Mouse (Mus musculus) heart, postnatal 0 days (tissue): Measurements from ENCODE around the gene Pik3c2b. TPM values are rescaled to one million over a fixed set of nuclear protein-coding genes. Genes with fewer than 3 reads are reported as not detected.
A peak's percentile ranks its signal among the peaks of the same experiment; 100 is the strongest.

ENCODE experiments used
- ATAC-seq: fragments of 200-750 bp; cut with Nextera tagmentation; 2 replicates; pipeline ENCODE4 v1.8.0; 2017; ENCODE audit warnings: low read depth, moderate number of reproducible peaks, moderate library complexity; ENCODE audit not compliant: insufficient read depth
- DNase-seq: peaks from one replicate; pipeline ENCODE4 v3.0.0-alpha.2; 2016; ENCODE audit warnings: low spot score
- H3K27ac ChIP-seq: fragments of 300-500 bp; sonication (generic); 2 replicates; pipeline ENCODE4 v1.5.1; 2014; ENCODE audit warnings: low read depth, mild to moderate bottlenecking
- H3K27me3 ChIP-seq: fragments of 300-500 bp; sonication (generic); 2 replicates; pipeline ENCODE4 v1.6.1; 2014; ENCODE audit warnings: low read length, mixed read lengths; ENCODE audit not compliant: control insufficient read depth, insufficient read depth
- H3K36me3 ChIP-seq: fragments of 300-500 bp; sonication (generic); replicated peaks from 2 replicates; pipeline ENCODE4 v1.6.1; 2014; ENCODE audit warnings: low read length, mixed read lengths; ENCODE audit not compliant: control insufficient read depth, insufficient read depth
- H3K4me1 ChIP-seq: fragments of 300-500 bp; sonication (generic); 2 replicates; pipeline ENCODE4 v1.6.1; 2014; ENCODE audit warnings: antibody characterized with exemption; ENCODE audit not compliant: control insufficient read depth, insufficient read depth
- H3K4me2 ChIP-seq: fragments of 300-500 bp; sonication (generic); 2 replicates; pipeline ENCODE4 v1.6.1; 2014; ENCODE audit warnings: low read depth, mild to moderate bottlenecking, low read length, moderate library complexity
- H3K4me3 ChIP-seq: fragments of 300-500 bp; sonication (generic); 2 replicates; pipeline ENCODE4 v1.5.1; 2014; ENCODE audit warnings: low read depth, low read length
- H3K9ac ChIP-seq: fragments of 300-500 bp; sonication (generic); replicated peaks from 2 replicates; pipeline ENCODE4 v1.6.1; 2014; ENCODE audit warnings: low read depth, low read length, mixed read lengths
- H3K9me3 ChIP-seq: fragments of 300-500 bp; sonication (generic); replicated peaks from 2 replicates; pipeline ENCODE4 v1.6.1; 2016; ENCODE audit warnings: low read length; ENCODE audit not compliant: control insufficient read depth
- CTCF ChIP-seq: IDR thresholded peaks from 2 replicates; pipeline ENCODE4 v1.5.1; 2016; ENCODE audit warnings: antibody characterized with exemption, control low read depth, low read depth
- EP300 ChIP-seq: IDR thresholded peaks from 2 replicates; pipeline ENCODE4 v1.6.1; 2016; ENCODE audit warnings: antibody characterized with exemption, low read depth
- WGBS: fragments of 180-500 bp; shearing (Covaris S2); extraction: QIAGEN DNeasy Blood & Tissue Kit; methylation state at CpG from one replicate; pipeline ENCODE4 v1.1.7; 2014; 5-methylcytosine and 5-hydroxymethylcytosine counted together
- polyA plus RNA-seq: library from polyadenylated mRNA; unstranded; fragments of >200 nt; fragmentation: Nextera tagmentation; extraction: Ambion mirVana; gene quantifications from 2 replicates; pipeline ENCODE4 v1.2.1, GENCODE M21; 2015
- total RNA-seq: library from RNA; depleted of rRNA; stranded (reverse); fragments of >200 nt; gene quantifications from 2 replicates; pipeline ENCODE4 v1.2.3, GENCODE M21; 2014; ENCODE audit warnings: low replicate concordance

Pik3c2b gene
- total and polyA plus RNA-seq, 2 experiments from 2014 or later: 7.8 to 16.3 TPM

- Histone ChIP-seq H3K9me3 (no peaks in the 10 kb centered on the region), H3K4me2 (no peak overlapping the region), H3K4me1 (no peaks in the 10 kb centered on the region), H3K27ac (no peak overlapping the region), H3K4me3 (no peak overlapping the region), H3K9ac (no peak overlapping the region), H3K27me3 (no peaks in the 10 kb centered on the region), H3K36me3 (peaks cover 91% of the 10 kb centered on the region)
- WGBS: 80% methylated on average over 5 of the region's 5 CpGs
- no peak for ATAC-seq
- TF ChIP-seq EP300: no peak
- TF ChIP-seq CTCF: no peak
- no peak for DNase-seq
These were observed 56.6 kb downstream of the Pik3c2b start for GRCm38 (mm10) chr1:133102108-133102507.

- Histone ChIP-seq H3K9me3 (no peaks in the 10 kb centered on the region), H3K27ac (no peak overlapping the region), H3K4me1 (no peaks in the 10 kb centered on the region), H3K36me3 (peaks cover 79% of the 10 kb centered on the region), H3K9ac (no peak overlapping the region), H3K4me3 (no peak overlapping the region), H3K4me2 (no peak overlapping the region), H3K27me3 (no peaks in the 10 kb centered on the region)
- 88% methylated on average over 7 of the region's 7 CpGs for WGBS
- TF ChIP-seq EP300 (no peak), CTCF (no peak)
- ATAC-seq (no peak), DNase-seq (no peak)
These were observed 57.8 kb downstream of the Pik3c2b start for GRCm38 (mm10) chr1:133103315-133103714.

DNA sequence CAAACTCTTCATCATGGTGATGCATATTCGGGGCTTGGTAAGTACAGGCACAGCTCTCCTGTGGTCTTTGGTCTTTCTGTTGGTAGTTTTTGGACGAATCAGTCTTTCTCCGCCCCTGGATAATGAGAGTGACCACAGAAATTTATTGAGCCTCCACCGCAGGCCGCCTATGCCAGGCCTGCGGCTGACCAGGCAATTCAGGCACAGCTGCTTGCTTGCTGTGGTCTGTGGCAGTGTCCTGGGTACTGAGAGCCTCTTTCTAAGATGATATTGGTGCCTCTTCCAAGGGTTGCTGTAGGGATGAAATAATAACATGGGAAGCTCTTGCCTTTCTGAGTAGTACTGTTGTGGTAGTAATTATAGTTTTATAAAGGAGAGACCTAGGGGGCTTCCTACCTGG, 58.4 kb downstream of the Pik3c2b start:
- no peak for TF ChIP-seq CTCF
- no peak for TF ChIP-seq EP300
- no peak for DNase-seq
- H3K4me1 ChIP-seq: no peaks in the 10 kb centered on the region
- 91% methylated on average over 6 of the region's 6 CpGs for WGBS
- no peak for ATAC-seq
- H3K4me3 ChIP-seq: no peak overlapping the region
- H3K9me3 ChIP-seq: no peaks in the 10 kb centered on the region
- H3K27me3 ChIP-seq: no peaks in the 10 kb centered on the region
- no peak overlapping the region for H3K27ac ChIP-seq
- H3K9ac ChIP-seq: no peak overlapping the region
- H3K36me3 ChIP-seq: peaks cover 74% of the 10 kb centered on the region
- no peak overlapping the region for H3K4me2 ChIP-seq

- no peak overlapping the region for H3K27ac ChIP-seq
- 89% methylated on average over 4 of the region's 4 CpGs for WGBS
- no peak for ATAC-seq
- H3K4me2 ChIP-seq: no peak overlapping the region
- TF ChIP-seq EP300: no peak
- no peak for TF ChIP-seq CTCF
- DNase-seq: no peak
- no peak overlapping the region for H3K4me3 ChIP-seq
- H3K4me1 ChIP-seq: no peaks in the 10 kb centered on the region
- H3K9me3 ChIP-seq: no peaks in the 10 kb centered on the region
- H3K36me3 ChIP-seq: no peaks in the 10 kb centered on the region
- no peaks in the 10 kb centered on the region for H3K27me3 ChIP-seq
- H3K9ac ChIP-seq: no peak overlapping the region
These were observed 70.6 kb downstream of the Pik3c2b start for GRCm38 (mm10) chr1:133116108-133116507.

- no peak overlapping the region for H3K27ac ChIP-seq
- WGBS: 85% methylated on average over 5 of the region's 5 CpGs
- H3K4me2 ChIP-seq: no peak overlapping the region
- H3K9me3 ChIP-seq: no peaks in the 10 kb centered on the region
- no peak overlapping the region for H3K4me3 ChIP-seq
- no peaks in the 10 kb centered on the region for H3K4me1 ChIP-seq
- no peaks in the 10 kb centered on the region for H3K36me3 ChIP-seq
- no peak for TF ChIP-seq EP300
- ATAC-seq: peak; percentile 53
- H3K9ac ChIP-seq: no peak overlapping the region
- DNase-seq: no peak
- no peaks in the 10 kb centered on the region for H3K27me3 ChIP-seq
These were observed 72.7 kb downstream of the Pik3c2b start for GRCm38 (mm10) chr1:133118127-133118526.

DNA sequence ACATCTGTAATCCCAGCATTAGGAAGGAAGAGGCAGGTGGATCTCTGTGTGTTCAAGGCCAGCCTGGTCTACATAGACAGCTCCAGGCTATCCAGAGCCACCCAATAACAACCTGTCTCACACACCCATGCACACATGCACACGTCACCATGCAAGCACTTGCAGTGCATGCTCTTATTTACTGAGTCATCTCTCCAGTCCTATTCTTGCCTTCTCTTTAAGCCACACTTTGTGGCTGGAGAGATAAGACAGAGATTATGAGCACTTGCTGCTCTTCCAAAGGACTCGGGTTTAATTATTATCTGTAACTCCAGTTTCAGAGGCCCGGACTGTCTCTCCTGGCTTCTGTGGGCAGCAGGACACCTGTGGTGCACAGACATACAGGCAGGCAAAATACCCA, 73.4 kb downstream of the Pik3c2b start:
- WGBS: 38% methylated on average over 3 of the region's 3 CpGs
- Histone ChIP-seq H3K4me3 (no peak overlapping the region), H3K4me1 (no peaks in the 10 kb centered on the region), H3K27me3 (no peaks in the 10 kb centered on the region), H3K9ac (no peak overlapping the region), H3K27ac (no peak overlapping the region), H3K4me2 (no peak overlapping the region), H3K9me3 (no peaks in the 10 kb centered on the region), H3K36me3 (no peaks in the 10 kb centered on the region)
- ATAC-seq: no peak
- TF ChIP-seq CTCF (no peak), EP300 (no peak)
- no peak for DNase-seq
